Mouse (Mus musculus) liver, postnatal 0 days (tissue): ENCODE measurements around the gene Sh3d19. TPM values are rescaled to one million over a fixed set of nuclear protein-coding genes. Genes with fewer than 3 reads are reported as not detected.

Source experiments
- ATAC-seq: fragments of 200-750 bp; cut with Nextera tagmentation; 2 replicates; pipeline ENCODE4 v1.8.0; 2017; ENCODE audit warnings: mild to moderate bottlenecking, moderate library complexity
- DNase-seq: peaks from one replicate; pipeline ENCODE4 v3.0.0-alpha.2; 2016
- H3K27ac ChIP-seq: fragments of 300-500 bp; sonication (generic); 2 replicates; pipeline ENCODE4 v1.5.1; 2014; ENCODE audit warnings: antibody characterized with exemption, moderate library complexity, mild to moderate bottlenecking, low read depth
- H3K27me3 ChIP-seq: fragments of 300-500 bp; sonication (generic); 2 replicates; pipeline ENCODE4 v1.6.1; 2014; ENCODE audit warnings: low read length, control low read depth, mixed read lengths; ENCODE audit not compliant: insufficient read depth
- H3K36me3 ChIP-seq: fragments of 300-500 bp; sonication (generic); replicated peaks from 2 replicates; pipeline ENCODE4 v1.6.1; 2014; ENCODE audit warnings: mild to moderate bottlenecking, control low read depth, low read length, moderate library complexity, mixed read lengths; ENCODE audit not compliant: insufficient read depth
- H3K4me1 ChIP-seq: fragments of 300-500 bp; sonication (generic); 2 replicates; pipeline ENCODE4 v1.6.1; 2014; ENCODE audit warnings: antibody characterized with exemption, mild to moderate bottlenecking, control low read depth; ENCODE audit not compliant: insufficient read depth
- H3K4me2 ChIP-seq: fragments of 300-500 bp; sonication (generic); 2 replicates; pipeline ENCODE4 v1.6.1; 2014; ENCODE audit warnings: low read depth, mild to moderate bottlenecking, low read length, moderate library complexity, mixed read lengths
- H3K4me3 ChIP-seq: fragments of 300-500 bp; sonication (generic); 2 replicates; pipeline ENCODE4 v1.5.1; 2014; ENCODE audit warnings: low read depth, low read length
- H3K9ac ChIP-seq: fragments of 300-500 bp; sonication (generic); replicated peaks from 2 replicates; pipeline ENCODE4 v1.6.1; 2014; ENCODE audit warnings: mild to moderate bottlenecking, moderate library complexity
- H3K9me3 ChIP-seq: fragments of 300-500 bp; sonication (generic); 2 replicates; pipeline ENCODE4 v1.6.1; 2016; ENCODE audit warnings: mild to moderate bottlenecking, control low read depth, low read length, mixed read lengths
- CTCF ChIP-seq: sonication (generic); IDR thresholded peaks from 2 replicates; pipeline ENCODE4 v1.5.1; 2016; ENCODE audit warnings: antibody characterized with exemption, low read depth
- EP300 ChIP-seq: IDR thresholded peaks from 2 replicates; pipeline ENCODE4 v1.6.1; 2016; ENCODE audit warnings: antibody characterized with exemption, low read depth, mild to moderate bottlenecking
- WGBS: fragments of 180-500 bp; shearing (Covaris S2); extraction: QIAGEN DNeasy Blood & Tissue Kit; methylation state at CpG from one replicate; pipeline ENCODE4 v1.1.7; 2014; ENCODE audit not compliant: insufficient replicate concordance; 5-methylcytosine and 5-hydroxymethylcytosine counted together
- polyA plus RNA-seq: library from polyadenylated mRNA; unstranded; fragments of >200 nt; fragmentation: Nextera tagmentation; extraction: Ambion mirVana; gene quantifications from 2 replicates; pipeline ENCODE4 v1.2.1, GENCODE M21; 2015

The Sh3d19 gene
- polyA plus RNA-seq, 1 experiment from 2014 or later, result 11.4 TPM

DNA sequence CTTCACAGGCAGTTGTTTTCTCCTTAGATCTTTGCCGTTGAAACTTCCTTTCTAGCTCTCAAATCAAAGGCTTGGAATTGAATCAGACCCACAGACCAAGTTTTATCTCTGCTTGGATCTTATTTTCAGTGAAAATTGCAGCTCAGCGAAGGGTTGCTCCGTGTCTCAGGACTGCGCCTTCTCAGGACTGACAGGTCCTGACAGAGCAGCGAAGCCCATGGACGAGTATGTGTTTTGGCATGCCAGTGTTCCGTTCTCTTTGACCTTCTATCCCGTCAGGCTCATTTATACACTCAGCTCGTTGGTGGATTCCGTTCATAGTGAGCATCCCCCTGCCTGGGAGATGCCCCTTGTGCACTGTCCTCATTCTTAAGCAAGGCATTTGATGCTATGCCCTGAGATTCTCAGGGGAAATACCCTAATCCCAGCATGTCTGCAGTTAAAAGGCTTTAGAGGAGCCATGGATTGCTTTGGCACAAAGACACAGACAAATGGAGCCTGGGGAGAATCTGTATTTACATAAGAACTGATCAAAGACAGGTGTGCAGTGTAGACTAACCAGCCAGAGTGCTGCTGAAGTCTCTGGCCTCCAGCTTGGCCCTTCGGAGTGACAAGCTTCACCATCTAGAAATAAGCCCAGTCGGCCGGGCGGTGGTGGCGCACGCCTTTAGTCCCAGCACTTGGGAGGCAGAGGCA is 148.5 kb downstream of the Sh3d19 start:
- ATAC-seq (no peak), DNase-seq (no peak)
- Histone ChIP-seq H3K36me3 (peaks cover 25% of the 10 kb centered on the region), H3K27me3 (no peaks in the 10 kb centered on the region), H3K9me3 (peaks cover 3% of the 10 kb centered on the region; the same call in 1 of the 2 replicates), H3K9ac (no peak overlapping the region), H3K4me2 (no peak overlapping the region), H3K4me1 (no peaks in the 10 kb centered on the region), H3K4me3 (no peak overlapping the region), H3K27ac (no peak overlapping the region)
- WGBS, result 83% methylated on average over 16 of the region's 16 CpGs
- TF ChIP-seq CTCF (no peak), EP300 (no peak)

DNA sequence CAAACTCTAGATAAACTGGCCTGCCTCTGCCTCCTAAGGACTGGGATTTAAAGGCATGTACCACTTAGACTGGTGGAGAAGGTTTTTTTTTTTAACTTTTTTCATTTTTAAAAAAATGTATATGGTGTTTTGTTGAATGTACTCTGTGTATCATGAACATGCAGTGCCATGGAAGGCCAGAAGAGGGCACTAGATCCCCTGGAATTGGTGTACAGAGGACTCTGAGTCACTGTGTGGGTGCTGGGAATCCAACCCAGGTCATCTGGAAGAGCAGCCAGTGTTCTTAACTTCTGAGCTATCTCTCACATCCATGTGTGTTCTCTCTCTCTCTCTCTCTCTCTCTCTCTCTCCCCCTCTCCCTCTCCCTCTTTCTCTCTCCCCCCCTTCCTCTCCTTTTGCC is 151.2 kb downstream of the Sh3d19 start:
- TF ChIP-seq CTCF, result peak; percentile 33; the same call in 1 of the 2 replicates
- no peak for TF ChIP-seq EP300
- Histone ChIP-seq H3K27me3 (no peaks in the 10 kb centered on the region), H3K36me3 (peaks cover 28% of the 10 kb centered on the region), H3K27ac (no peak overlapping the region), H3K4me1 (no peaks in the 10 kb centered on the region), H3K4me2 (no peak overlapping the region), H3K9ac (no peak overlapping the region), H3K4me3 (no peak overlapping the region), H3K9me3 (no peaks in the 10 kb centered on the region)
- DNase-seq (no peak), ATAC-seq (no peak)

DNA sequence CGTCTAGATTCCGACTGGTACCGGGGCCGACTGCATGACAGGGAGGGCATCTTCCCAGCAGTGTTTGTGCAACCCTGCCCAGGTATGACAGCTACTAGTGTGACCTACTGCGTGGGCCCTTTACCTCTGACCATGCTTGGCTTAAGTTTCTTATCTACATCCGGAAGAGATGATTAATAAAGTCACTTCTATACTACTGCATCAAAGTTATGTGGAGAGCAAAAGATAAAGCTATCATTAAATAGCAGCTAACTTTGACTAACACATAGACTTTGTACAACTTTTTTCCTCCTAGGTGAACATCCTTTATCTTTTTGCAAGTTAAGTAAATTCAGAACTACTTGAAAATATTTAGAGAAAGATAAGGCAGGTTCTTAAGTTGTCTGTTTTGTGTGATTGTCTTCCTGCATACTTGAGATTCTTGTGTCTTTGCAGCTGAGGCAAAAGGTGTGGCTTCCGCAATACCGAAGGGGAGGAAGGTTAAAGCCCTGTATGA is 152.4 kb downstream of the Sh3d19 start:
- Histone ChIP-seq H3K9me3 (no peaks in the 10 kb centered on the region), H3K4me3 (no peak overlapping the region), H3K27ac (no peak overlapping the region), H3K4me1 (no peaks in the 10 kb centered on the region), H3K4me2 (no peak overlapping the region), H3K27me3 (no peaks in the 10 kb centered on the region), H3K9ac (no peak overlapping the region), H3K36me3 (peaks cover 34% of the 10 kb centered on the region)
- DNase-seq (no peak), ATAC-seq (no peak)
- TF ChIP-seq CTCF (no peak), EP300 (0 out of 2 replicates have a peak, but pooled peaks have one; percentile 33)
- WGBS, result 67% methylated on average over 8 of the region's 8 CpGs

DNA sequence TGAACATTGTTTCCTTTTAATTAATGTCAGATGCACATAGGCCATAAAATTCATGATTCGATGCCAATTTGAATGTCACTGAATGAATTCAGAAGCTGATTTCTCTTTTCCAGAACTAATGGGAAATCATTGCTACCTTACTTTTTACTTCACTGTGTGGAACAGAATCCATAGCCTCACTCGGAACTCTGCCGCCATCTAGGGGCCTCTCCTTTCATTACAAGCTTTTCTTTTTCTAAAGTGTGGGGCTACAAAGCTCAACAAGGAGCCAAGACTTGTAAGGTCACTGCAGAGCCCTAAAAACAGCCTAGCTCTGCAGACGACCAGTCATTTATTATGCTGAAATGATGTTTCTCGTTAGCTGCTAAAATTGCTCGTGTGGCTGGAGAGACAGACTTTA is 158.8 kb downstream of the Sh3d19 start:
- DNase-seq, result peak; percentile 68
- Histone ChIP-seq H3K9ac (no peak overlapping the region), H3K27me3 (no peaks in the 10 kb centered on the region), H3K36me3 (peaks cover 16% of the 10 kb centered on the region), H3K4me2 (no peak overlapping the region), H3K9me3 (no peaks in the 10 kb centered on the region), H3K4me1 (no peaks in the 10 kb centered on the region), H3K4me3 (no peak overlapping the region), H3K27ac (no peak overlapping the region)
- no peak for TF ChIP-seq EP300
- peak; percentile 81 for TF ChIP-seq CTCF
- WGBS, result 20% methylated on average over 6 of the region's 6 CpGs
- ATAC-seq, result no peak

DNA sequence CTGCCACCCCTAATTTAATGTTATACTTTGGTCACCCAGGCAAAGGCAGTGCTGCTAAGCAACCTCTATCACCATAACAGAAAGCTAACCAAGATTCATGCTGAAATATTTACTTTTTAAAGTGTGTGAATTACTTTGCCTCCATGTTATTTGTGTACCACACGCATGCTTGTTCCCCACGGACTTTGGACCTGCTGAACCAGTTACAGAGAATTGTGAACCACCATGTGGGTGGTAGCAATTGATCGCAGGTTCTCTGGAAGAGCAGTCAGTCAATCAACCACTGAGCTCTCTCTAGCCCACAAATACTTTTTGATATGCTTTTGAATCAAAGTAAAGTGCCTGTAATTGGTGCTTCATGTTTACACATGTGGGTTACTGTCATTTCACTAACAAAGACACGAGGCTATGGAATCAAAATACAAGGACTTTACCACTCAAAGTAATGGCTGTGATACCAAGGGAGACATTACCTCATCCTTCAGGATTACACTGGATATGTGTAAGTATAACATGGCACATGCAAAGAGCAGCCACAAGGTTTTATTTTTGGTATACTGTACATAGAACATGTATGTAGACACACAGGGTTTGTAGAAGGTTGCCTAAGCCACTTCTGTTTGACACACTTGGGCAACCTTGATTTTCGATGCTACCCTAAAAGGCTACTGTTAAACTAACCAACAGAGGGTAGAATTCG is 164.2 kb downstream of the Sh3d19 start:
- Histone ChIP-seq H3K9me3 (no peaks in the 10 kb centered on the region), H3K27me3 (no peaks in the 10 kb centered on the region), H3K4me3 (no peak overlapping the region), H3K4me1 (peaks cover 14% of the 10 kb centered on the region), H3K4me2 (no peak overlapping the region), H3K9ac (no peak overlapping the region), H3K27ac (peak overlapping the region; percentile 57), H3K36me3 (peaks cover 45% of the 10 kb centered on the region)
- ATAC-seq, result peak; percentile 85
- WGBS, result 77% methylated on average over 6 of the region's 6 CpGs
- peak; percentile 36 for DNase-seq
- TF ChIP-seq CTCF, result no peak
- TF ChIP-seq EP300, result no peak

DNA sequence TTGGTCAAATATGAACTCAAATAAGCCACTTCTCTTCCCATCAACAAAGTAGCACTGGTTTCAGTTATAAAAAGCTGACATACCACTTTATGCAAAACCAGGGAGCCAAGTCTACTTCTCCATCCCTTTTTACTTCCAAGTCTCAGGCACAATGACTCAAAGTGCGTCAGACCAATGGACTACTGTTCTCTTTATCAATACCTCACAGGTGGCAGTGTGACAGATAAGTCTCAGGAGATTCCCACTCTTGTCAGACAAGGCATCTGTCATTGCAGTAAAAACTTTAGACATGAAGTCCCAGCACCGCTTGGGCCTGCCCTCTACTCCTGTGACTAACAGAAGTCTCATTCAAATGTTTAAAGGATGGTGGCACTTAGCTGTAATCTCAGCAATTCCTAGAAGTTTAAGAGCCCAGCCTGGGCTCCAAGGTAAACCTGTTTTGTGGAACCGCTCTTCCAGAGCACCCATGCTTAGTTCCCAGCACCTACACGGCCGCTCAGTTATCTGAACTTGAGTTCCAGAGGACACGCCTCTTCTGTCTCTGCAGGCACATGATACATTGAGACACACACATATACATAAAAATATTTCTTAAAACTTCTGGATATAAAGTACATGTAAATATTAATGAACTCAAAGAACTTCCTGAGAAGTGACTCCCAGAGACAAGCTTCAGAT is 165.1 kb downstream of the Sh3d19 start:
- ATAC-seq, result no peak
- Histone ChIP-seq H3K36me3 (peaks cover 54% of the 10 kb centered on the region), H3K4me2 (no peak overlapping the region), H3K27ac (no peak overlapping the region), H3K27me3 (no peaks in the 10 kb centered on the region), H3K9me3 (no peaks in the 10 kb centered on the region), H3K4me1 (peaks cover 22% of the 10 kb centered on the region), H3K4me3 (no peak overlapping the region), H3K9ac (no peak overlapping the region)
- WGBS, result 63% methylated on average over 6 of the region's 6 CpGs
- TF ChIP-seq EP300 (no peak), CTCF (no peak)
- DNase-seq, result no peak
